Mouse (Mus musculus): ENCODE results near the gene Gm20388. TPM values are rescaled to one million over a fixed set of nuclear protein-coding genes. Genes with fewer than 3 reads are reported as not detected.

Gm20388 gene
- total and polyA plus RNA-seq, 2 experiments from 2014 or later = 17.3 TPM; not detected in 1

DNA sequence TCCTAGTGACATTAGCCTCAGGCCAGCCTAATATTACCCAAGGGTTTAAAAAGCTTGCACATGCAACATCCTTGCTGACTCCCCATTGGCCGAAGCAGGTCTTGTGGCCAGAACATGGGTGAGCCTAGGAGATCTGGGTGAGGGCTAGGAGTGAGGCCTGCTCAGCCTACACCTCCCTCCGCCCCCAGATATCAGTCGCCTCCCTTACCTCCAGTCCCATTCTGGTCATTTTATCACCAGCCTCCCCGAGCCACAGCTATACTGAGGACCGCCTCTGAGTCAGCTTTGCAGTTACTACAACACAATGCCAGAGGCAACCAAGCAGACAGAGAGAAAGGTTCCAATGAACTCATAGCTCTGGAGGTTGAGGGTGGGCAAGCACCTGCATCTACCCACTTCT is 2365.7 kb downstream of the Gm20388 start:
- Histone ChIP-seq H3K4me3 (ENCODE audit: low read depth, low read length) (no peak overlapping the region), H3K36me3 (replicated peaks; ENCODE audit: control insufficient read depth, insufficient read depth, low read length) (no peaks in the 10 kb centered on the region), H3K4me2 (ENCODE audit: low read depth, low read length) (no peak overlapping the region), H3K27me3 (ENCODE audit: control insufficient read depth, insufficient read depth, low read length) (no peaks in the 10 kb centered on the region), H3K9me3 (replicated peaks; ENCODE audit: control insufficient read depth, low read length) (no peaks in the 10 kb centered on the region), H3K4me1 (ENCODE audit: control insufficient read depth, insufficient read depth) (peaks cover 11% of the 10 kb centered on the region; the same call in 1 of the 2 replicates), H3K9ac (replicated peaks; ENCODE audit: low read depth, low read length) (no peak overlapping the region), H3K27ac (ENCODE audit: low read depth) (no peak overlapping the region)
- WGBS = 93% methylated on average over 5 of the region's 5 CpGs
- ATAC-seq (ENCODE audit: insufficient read depth, low read depth) (no peak), DNase-seq (ENCODE audit: low spot score) (no peak)
- TF ChIP-seq CTCF (IDR thresholded peaks at IDR 0.05; ENCODE audit: low read depth) (no peak), EP300 (IDR thresholded peaks at IDR 0.05; ENCODE audit: low read depth) (no peak)

DNA sequence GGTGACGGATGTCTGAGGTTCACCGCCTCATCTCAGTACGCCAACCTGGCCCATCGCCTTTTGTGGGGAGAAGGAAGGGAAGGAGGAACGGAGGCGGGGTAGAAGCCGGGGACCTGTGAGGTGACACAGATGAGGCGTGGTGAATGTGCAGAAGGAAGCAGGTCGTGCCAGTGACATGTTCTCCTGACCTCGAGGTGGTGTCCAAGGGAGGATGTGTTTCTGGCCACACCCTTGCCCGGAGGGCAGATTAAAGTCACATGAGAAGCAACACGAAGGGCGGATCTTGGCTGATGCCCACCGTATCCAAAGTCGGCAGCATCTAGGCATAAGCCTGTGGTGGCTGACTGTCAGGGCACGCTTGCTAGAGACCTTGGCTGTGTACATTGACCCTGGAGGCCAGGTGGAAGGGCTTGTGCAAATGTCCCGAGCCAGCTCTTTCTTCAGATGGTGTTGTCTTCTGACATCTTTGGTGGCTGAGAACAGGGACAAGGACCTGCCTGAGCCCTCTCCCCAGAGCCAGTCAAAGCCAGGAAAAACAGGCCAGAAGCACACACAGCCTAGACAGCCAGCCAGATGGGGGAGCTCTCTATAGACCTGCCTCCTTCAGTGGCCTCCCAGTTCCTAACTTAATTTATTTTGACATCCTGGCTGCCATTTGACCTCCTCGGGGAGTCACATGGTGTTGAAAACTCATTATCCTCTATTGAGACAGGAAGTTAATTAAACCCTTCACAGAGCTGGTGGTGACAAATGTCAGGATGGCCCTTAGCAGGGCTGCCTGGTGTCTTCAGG is 2366.8 kb downstream of the Gm20388 start:
- DNase-seq (ENCODE audit: low spot score) (no peak), ATAC-seq (ENCODE audit: insufficient read depth, low read depth) (no peak)
- Histone ChIP-seq H3K4me1 (ENCODE audit: control insufficient read depth, insufficient read depth) (peaks cover 11% of the 10 kb centered on the region; the same call in 1 of the 2 replicates), H3K9ac (replicated peaks; ENCODE audit: low read depth, low read length) (no peak overlapping the region), H3K36me3 (replicated peaks; ENCODE audit: control insufficient read depth, insufficient read depth, low read length) (no peaks in the 10 kb centered on the region), H3K27ac (ENCODE audit: low read depth) (no peak overlapping the region), H3K27me3 (ENCODE audit: control insufficient read depth, insufficient read depth, low read length) (no peaks in the 10 kb centered on the region), H3K4me3 (ENCODE audit: low read depth, low read length) (no peak overlapping the region), H3K4me2 (ENCODE audit: low read depth, low read length) (no peak overlapping the region), H3K9me3 (replicated peaks; ENCODE audit: control insufficient read depth, low read length) (no peaks in the 10 kb centered on the region)
- peak; percentile 25; the same call in 1 of the 2 replicates for TF ChIP-seq CTCF (IDR thresholded peaks at IDR 0.05; ENCODE audit: low read depth)
- TF ChIP-seq EP300 (IDR thresholded peaks at IDR 0.05; ENCODE audit: low read depth) = no peak
- 75% methylated on average over 18 of the region's 18 CpGs for WGBS

DNA sequence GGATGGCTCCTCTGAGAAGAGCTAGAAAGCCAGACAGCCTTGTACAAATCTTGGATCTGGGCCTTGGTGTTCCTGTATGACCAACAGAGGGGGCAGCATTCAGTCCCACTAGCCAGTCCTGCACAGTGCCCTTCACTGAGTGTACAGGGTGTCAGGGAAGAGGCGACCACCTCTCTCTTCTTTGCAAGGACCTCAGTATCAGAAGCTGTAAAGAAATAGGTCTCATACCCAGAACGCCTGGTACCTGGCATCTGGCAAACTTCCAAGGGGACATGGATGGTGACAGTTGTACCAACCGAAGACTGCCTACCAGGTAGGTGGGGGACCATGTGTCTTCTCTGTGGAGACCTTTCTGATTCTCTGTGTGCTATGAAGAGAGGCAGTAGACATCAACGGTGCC is 2369.5 kb downstream of the Gm20388 start:
- Histone ChIP-seq H3K4me2 (ENCODE audit: low read depth, low read length) (no peak overlapping the region), H3K9me3 (replicated peaks; ENCODE audit: control insufficient read depth, low read length) (no peaks in the 10 kb centered on the region), H3K27me3 (ENCODE audit: control insufficient read depth, insufficient read depth, low read length) (no peaks in the 10 kb centered on the region), H3K36me3 (replicated peaks; ENCODE audit: control insufficient read depth, insufficient read depth, low read length) (no peaks in the 10 kb centered on the region), H3K9ac (replicated peaks; ENCODE audit: low read depth, low read length) (no peak overlapping the region), H3K4me3 (ENCODE audit: low read depth, low read length) (no peak overlapping the region), H3K27ac (ENCODE audit: low read depth) (no peak overlapping the region), H3K4me1 (ENCODE audit: control insufficient read depth, insufficient read depth) (peaks cover 20% of the 10 kb centered on the region)
- TF ChIP-seq CTCF (IDR thresholded peaks at IDR 0.05; ENCODE audit: low read depth) (peak; percentile 44), EP300 (IDR thresholded peaks at IDR 0.05; ENCODE audit: low read depth) (no peak)
- DNase-seq (ENCODE audit: low spot score) (no peak), ATAC-seq (ENCODE audit: insufficient read depth, low read depth) (no peak)
- 59% methylated on average over 4 of the region's 4 CpGs for WGBS

DNA sequence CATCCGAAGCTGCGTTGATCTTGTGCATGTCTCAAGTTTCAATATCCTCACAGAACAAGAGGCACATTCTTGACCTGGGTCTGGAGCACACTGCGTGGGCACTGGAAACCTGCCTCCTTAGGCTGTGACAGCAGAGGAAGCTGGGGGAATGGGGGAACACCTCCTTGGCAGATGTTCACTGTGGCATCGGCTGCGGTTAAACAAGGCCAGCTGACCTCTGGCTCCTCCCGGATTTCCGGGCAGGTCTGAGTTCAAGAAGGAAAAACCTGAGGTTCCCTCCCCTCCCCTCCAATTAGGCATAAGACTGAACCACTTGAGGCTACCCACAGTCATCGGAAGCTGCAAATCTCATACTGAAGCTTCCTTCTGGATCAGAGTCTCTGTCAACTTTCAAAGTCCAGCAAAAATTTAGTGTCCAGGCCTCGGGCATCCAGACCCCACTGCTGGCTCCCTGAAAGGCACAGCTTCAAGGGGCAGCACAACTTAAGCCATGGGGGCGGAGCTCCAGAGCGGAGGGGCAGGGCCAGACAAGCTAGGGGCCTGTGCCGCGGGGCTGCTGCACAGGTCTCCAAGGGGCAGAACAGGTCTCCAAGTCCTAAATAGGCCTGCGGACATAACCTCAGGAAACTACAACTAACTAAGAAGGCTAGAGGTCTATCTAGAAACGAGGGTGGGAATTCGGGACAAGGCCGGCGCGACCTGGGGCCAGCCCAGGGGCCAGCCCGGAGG is 2370.1 kb downstream of the Gm20388 start:
- Histone ChIP-seq H3K36me3 (replicated peaks; ENCODE audit: control insufficient read depth, insufficient read depth, low read length) (no peaks in the 10 kb centered on the region), H3K4me1 (ENCODE audit: control insufficient read depth, insufficient read depth) (peaks cover 19% of the 10 kb centered on the region), H3K27me3 (ENCODE audit: control insufficient read depth, insufficient read depth, low read length) (no peaks in the 10 kb centered on the region), H3K4me3 (ENCODE audit: low read depth, low read length) (peak overlapping the region; percentile 68), H3K4me2 (ENCODE audit: low read depth, low read length) (peak overlapping the region; percentile 83), H3K27ac (ENCODE audit: low read depth) (peak overlapping the region; percentile 61), H3K9me3 (replicated peaks; ENCODE audit: control insufficient read depth, low read length) (no peaks in the 10 kb centered on the region), H3K9ac (replicated peaks; ENCODE audit: low read depth, low read length) (no peak overlapping the region)
- ATAC-seq (ENCODE audit: insufficient read depth, low read depth) (peak; percentile 0; the same call in 1 of the 2 replicates), DNase-seq (ENCODE audit: low spot score) (no peak)
- 18% methylated on average over 20 of the region's 20 CpGs for WGBS
- TF ChIP-seq CTCF (IDR thresholded peaks at IDR 0.05; ENCODE audit: low read depth) = no peak
- no peak for TF ChIP-seq EP300 (IDR thresholded peaks at IDR 0.05; ENCODE audit: low read depth)

DNA sequence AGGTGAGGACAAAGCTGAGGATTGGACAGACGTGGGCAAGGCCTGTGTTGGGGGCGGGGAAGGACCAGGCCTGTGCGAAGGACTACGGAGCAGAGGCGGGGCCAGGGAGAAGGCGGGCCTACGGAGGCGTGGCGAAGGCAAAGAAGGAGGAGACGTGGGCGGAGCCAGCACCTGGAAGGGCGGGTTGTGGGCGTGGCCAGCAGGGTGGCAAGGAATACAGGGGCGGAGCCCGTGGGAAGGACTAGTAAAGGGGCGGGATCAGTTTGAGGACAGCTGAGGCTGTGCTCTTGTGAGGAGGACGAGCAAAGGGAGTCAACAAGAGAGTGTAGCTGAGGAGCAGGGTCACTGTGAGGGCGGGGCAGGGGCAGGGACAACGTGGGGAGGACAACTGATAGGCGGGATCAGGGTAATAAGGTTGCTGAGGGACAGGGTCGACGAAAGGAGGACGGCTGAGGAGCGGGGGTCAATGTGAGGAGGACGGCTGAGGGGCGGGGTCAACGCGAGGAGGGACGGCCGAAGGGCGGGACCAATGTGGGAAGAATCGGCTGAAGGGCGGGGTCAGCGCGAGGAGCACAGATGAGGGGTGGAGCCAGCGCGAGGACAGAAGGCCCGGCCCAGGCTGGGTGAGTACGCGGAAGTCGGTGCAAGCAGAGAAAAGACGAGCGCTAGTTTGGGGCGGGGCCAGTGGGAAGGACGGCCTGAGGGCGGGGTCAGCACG is 2370.8 kb downstream of the Gm20388 start:
- H3K4me3 ChIP-seq (ENCODE audit: low read depth, low read length) = peak overlapping the region; percentile 68
- peak overlapping the region; percentile 83 for H3K4me2 ChIP-seq (ENCODE audit: low read depth, low read length)
- H3K4me1 ChIP-seq (ENCODE audit: control insufficient read depth, insufficient read depth) = peaks cover 23% of the 10 kb centered on the region
- H3K27me3 ChIP-seq (ENCODE audit: control insufficient read depth, insufficient read depth, low read length) = no peaks in the 10 kb centered on the region
- under 1% methylated on average over 39 of the region's 47 CpGs for WGBS
- peak overlapping the region; percentile 83 for H3K9ac ChIP-seq (replicated peaks; ENCODE audit: low read depth, low read length)
- DNase-seq (ENCODE audit: low spot score) (peak; percentile 99), ATAC-seq (ENCODE audit: insufficient read depth, low read depth) (peak; percentile 90)
- no peaks in the 10 kb centered on the region for H3K36me3 ChIP-seq (replicated peaks; ENCODE audit: control insufficient read depth, insufficient read depth, low read length)
- peak overlapping the region; percentile 88 for H3K27ac ChIP-seq (ENCODE audit: low read depth)
- no peaks in the 10 kb centered on the region for H3K9me3 ChIP-seq (replicated peaks; ENCODE audit: control insufficient read depth, low read length)
- TF ChIP-seq CTCF (IDR thresholded peaks at IDR 0.05; ENCODE audit: low read depth) (no peak), EP300 (IDR thresholded peaks at IDR 0.05; ENCODE audit: low read depth) (no peak)
